In genomic region chr6:54594469-54595329, GRCm38 (mm10) we compare ENCODE assay signal across 8 mouse cellular contexts. TPM values are rescaled to one million over a fixed set of nuclear protein-coding genes. Genes with fewer than 3 reads are reported as not detected.
A peak's percentile ranks its signal among the peaks of the same experiment; 100 is the strongest.
DNase-seq lines count a peak whose midpoint lies in the region; ATAC-seq and TF ChIP-seq lines count a peak whose summit lies in the region.

Gene Plekha8 (plus strand): TSS chr6:54595111.

- no peak for TF ChIP-seq RAD21 in MEL (IDR thresholded peaks at IDR 0.05; ENCODE audit: low read depth, low read length)

- H3K27ac ChIP-seq in MEL (ENCODE audit: control insufficient read depth, low read depth, low read length), result no peak within 1 kb of the TSS
- H3K27ac ChIP-seq in forebrain, embryonic 16.5 days (ENCODE audit: low read length), result peak within 1 kb of the TSS; percentile 49; the same call in 1 of the 2 replicates
- peak within 1 kb of the TSS; percentile 75 for H3K27ac ChIP-seq in neural tube, embryonic 14.5 days (ENCODE audit: low read depth, low read length)

- H3K4me1 ChIP-seq in MEL (ENCODE audit: control insufficient read depth in 1 of 2, insufficient read depth in 2 of 2, low read length in 2 of 2), result peaks cover 0 to 8% of the 10 kb centered on the region in 2 experiments; a peak in 2 of 4 replicates
- peaks cover 29% of the 10 kb centered on the region for H3K4me1 ChIP-seq in forebrain, embryonic 16.5 days (replicated peaks; ENCODE audit: control insufficient read depth, insufficient read depth, low read length)
- H3K4me1 ChIP-seq in neural tube, embryonic 14.5 days (ENCODE audit: control insufficient read depth, insufficient read depth, low read length), result peaks cover 17% of the 10 kb centered on the region

- TF ChIP-seq POLR2A in MEL (IDR thresholded peaks at IDR 0.05; ENCODE audit: control insufficient read depth in 1 of 2, insufficient read depth in 1 of 2, low read depth in 1 of 2, low read length in 2 of 2, poor library complexity in 1 of 2), result peak; percentile 65 to 84; a peak in 2 of 4 replicates

- H3K27me3 ChIP-seq in MEL (ENCODE audit: control insufficient read depth in 1 of 2, insufficient read depth in 2 of 2, low read length in 2 of 2), result no peaks in the 10 kb centered on the region
- no peaks in the 10 kb centered on the region for H3K27me3 ChIP-seq in forebrain, embryonic 16.5 days (replicated peaks; ENCODE audit: control insufficient read depth, insufficient read depth, low read length)
- H3K27me3 ChIP-seq in neural tube, embryonic 14.5 days (ENCODE audit: control insufficient read depth, insufficient read depth, low read length), result peaks cover 2% of the 10 kb centered on the region; the same call in 1 of the 2 replicates

- TF ChIP-seq EP300 in MEL (IDR thresholded peaks at IDR 0.05; ENCODE audit: low read depth in 1 of 2, low read length in 2 of 2), result no peak

- H3K79me2 ChIP-seq in MEL (ENCODE audit: control insufficient read depth, insufficient read depth, low read length, poor library complexity), result peaks cover 6% of the 10 kb centered on the region; the same call in 1 of the 2 replicates

- DNase-seq in MEL (ENCODE audit: low read depth, low spot score), result peak; percentile 91
- peak; percentile 91 to 98 for DNase-seq in cerebellum, adult 18-20 months
- peak; percentile 87 for DNase-seq in heart, postnatal 25 days (ENCODE audit: low spot score)
- DNase-seq in layer of hippocampus, adult 18-20 months (ENCODE audit: low spot score in 2 of 2), result peak; percentile 84 to 93
- DNase-seq in lung, adult 18-20 months, result peak; percentile 90 to 93
- DNase-seq in testis, postnatal 10 days (ENCODE audit: low spot score), result peak; percentile 96

- intact Hi-C loops in heart, postnatal 25 days (cut with DNase I), result loop anchor here (5.0 to 10.0 kb wide), 3 partner anchors 88 to 380 kb away; partner anchors contain the start of genes Mturn, Nod1 and Znrf2

- no peaks in the 10 kb centered on the region for H3K9me3 ChIP-seq in MEL (replicated peaks; ENCODE audit: insufficient read depth, low read length)
- no peaks in the 10 kb centered on the region for H3K9me3 ChIP-seq in forebrain, embryonic 16.5 days (ENCODE audit: control insufficient read depth, low read length)
- no peaks in the 10 kb centered on the region for H3K9me3 ChIP-seq in neural tube, embryonic 14.5 days (ENCODE audit: control insufficient read depth, low read length)

- TF ChIP-seq CTCF in MEL (IDR thresholded peaks at IDR 0.05 in 2 of 3, conservative IDR thresholded peaks at IDR 0.05 in 1 of 3; ENCODE audit: control insufficient read depth in 1 of 3, insufficient read depth in 1 of 3, low read depth in 2 of 3, low read length in 3 of 3, poor library complexity in 1 of 3, severe bottlenecking in 1 of 3), result peak in 2 of 3 experiments; percentile 5 to 20; a peak in 2 of 6 replicates

- peak within 1 kb of the TSS; percentile 85 for H3K9ac ChIP-seq in MEL (ENCODE audit: control insufficient read depth, low read depth, low read length, poor library complexity, severe bottlenecking)
- H3K9ac ChIP-seq in forebrain, embryonic 16.5 days (replicated peaks; ENCODE audit: low read depth, low read length), result peak within 1 kb of the TSS; percentile 93
- peak within 1 kb of the TSS; percentile 86 for H3K9ac ChIP-seq in neural tube, embryonic 14.5 days (replicated peaks; ENCODE audit: low read depth, low read length)

- peaks cover 0 to 6% of the 10 kb centered on the region in 2 experiments; a peak in 2 of 4 replicates for H3K36me3 ChIP-seq in MEL (ENCODE audit: control insufficient read depth in 1 of 2, insufficient read depth in 2 of 2, low read length in 2 of 2)
- H3K36me3 ChIP-seq in forebrain, embryonic 16.5 days (ENCODE audit: control insufficient read depth, insufficient read depth), result no peaks in the 10 kb centered on the region
- H3K36me3 ChIP-seq in neural tube, embryonic 14.5 days (ENCODE audit: control insufficient read depth, insufficient read depth, low read length), result no peaks in the 10 kb centered on the region

- peak within 1 kb of the TSS; percentile 70 to 87 for H3K4me3 ChIP-seq in MEL (ENCODE audit: control insufficient read depth in 1 of 2, insufficient read depth in 1 of 2, low read depth in 2 of 2, low read length in 2 of 2)
- peak within 1 kb of the TSS; percentile 88 for H3K4me3 ChIP-seq in forebrain, embryonic 16.5 days (replicated peaks; ENCODE audit: low read length)
- H3K4me3 ChIP-seq in neural tube, embryonic 14.5 days (ENCODE audit: low read depth, low read length), result peak within 1 kb of the TSS; percentile 98

- under 1% methylated on average over 41 of the region's 49 CpGs for WGBS in forebrain, embryonic 16.5 days
- WGBS in neural tube, embryonic 14.5 days, result under 1% methylated on average over 37 of the region's 49 CpGs

- peak; percentile 90 for ATAC-seq in forebrain, embryonic 16.5 days
- ATAC-seq in neural tube, embryonic 14.5 days (ENCODE audit: low read depth), result peak; percentile 93

- peak within 1 kb of the TSS; percentile 71 for H3K4me2 ChIP-seq in forebrain, embryonic 16.5 days (ENCODE audit: low read length)
- peak within 1 kb of the TSS; percentile 62 for H3K4me2 ChIP-seq in neural tube, embryonic 14.5 days (ENCODE audit: low read depth, low read length)

TF ChIP-seq in MEL, 35 proteins besides CTCF, POLR2A, EP300 and RAD21:
- TF ChIP-seq MYB (IDR thresholded peaks at IDR 0.05; ENCODE audit: low read depth, low read length), result no peak
- peak; percentile 47; the same call in 1 of the 2 replicates for TF ChIP-seq TCF12 (IDR thresholded peaks at IDR 0.05; ENCODE audit: low read depth, low read length)
- no peak for TF ChIP-seq TAL1 (IDR thresholded peaks at IDR 0.05; ENCODE audit: low read length)
- TF ChIP-seq E2F4 (IDR thresholded peaks at IDR 0.05; ENCODE audit: borderline replicate concordance, low read depth, low read length), result no peak
- peak; percentile 91 for TF ChIP-seq MXI1 (IDR thresholded peaks at IDR 0.05; ENCODE audit: low read depth, low read length)
- TF ChIP-seq USF1 (IDR thresholded peaks at IDR 0.05; ENCODE audit: low read depth, low read length), result peak; percentile 44; the same call in 1 of the 2 replicates
- peak; percentile 62 for TF ChIP-seq NELFE (IDR thresholded peaks at IDR 0.05; ENCODE audit: low read depth, low read length)
- peak; percentile 90 for TF ChIP-seq NRF1 (IDR thresholded peaks at IDR 0.05; ENCODE audit: insufficient read depth, low read depth, low read length, poor library complexity, severe bottlenecking)
- peak; percentile 76 for TF ChIP-seq ZNF384 (IDR thresholded peaks at IDR 0.05; ENCODE audit: low read depth, low read length)
- peak; percentile 19; the same call in 1 of the 2 replicates for TF ChIP-seq MYC (IDR thresholded peaks at IDR 0.05; ENCODE audit: low read depth, low read length)
- TF ChIP-seq MAX (IDR thresholded peaks at IDR 0.05; ENCODE audit: low read length), result peak; percentile 59; the same call in 1 of the 2 replicates
- TF ChIP-seq SIN3A (IDR thresholded peaks at IDR 0.05; ENCODE audit: low read length), result peak; percentile 87
- no peak for TF ChIP-seq SMC3 (IDR thresholded peaks at IDR 0.05; ENCODE audit: low read depth, low read length)
- 0 out of 2 replicates have a peak, but pooled peaks have one; percentile 43 for TF ChIP-seq MAZ (IDR thresholded peaks at IDR 0.05; ENCODE audit: low read depth, low read length)
- TF ChIP-seq RCOR1 (IDR thresholded peaks at IDR 0.05; ENCODE audit: low read depth, low read length), result no peak
- TF ChIP-seq TBP (IDR thresholded peaks at IDR 0.05; ENCODE audit: low read depth, low read length), result 0 out of 2 replicates have a peak, but pooled peaks have one; percentile 26
- TF ChIP-seq UBTF (IDR thresholded peaks at IDR 0.05; ENCODE audit: borderline replicate concordance, insufficient read depth, low read depth, low read length), result 0 out of 2 replicates have a peak, but pooled peaks have one; percentile 52
- peak; percentile 79 for TF ChIP-seq HCFC1 (IDR thresholded peaks at IDR 0.05; ENCODE audit: low read depth, low read length)
- TF ChIP-seq POLR2AphosphoS5 (IDR thresholded peaks at IDR 0.05; ENCODE audit: borderline replicate concordance, low read depth, low read length), result no peak
- TF ChIP-seq JUND (IDR thresholded peaks at IDR 0.05; ENCODE audit: low read depth, low read length), result no peak
TF ChIP-seq in MEL: peak in this region for 13.

RNA-seq across cellular contexts. Expression of gene Plekha8, which starts in this region (rescaled TPM):
- total RNA-seq in MEL (2012; rRNA removed), result 16.6 and 16.8 TPM in 2 replicates
- polyA plus RNA-seq in MEL (2012; ENCODE audit: insufficient read depth in 1 of 2, insufficient read length in 2 of 2, low read depth in 1 of 2, low replicate concordance in 2 of 2, missing spikeins in 1 of 2), result 10 to 100 TPM in 1 of 2 experiments, not detected in 1; 11.6 TPM
- polyA plus RNA-seq in forebrain, embryonic 16.5 days (2015; fragmentation: Nextera tagmentation; extraction: Ambion mirVana), result 10.5 and 10.7 TPM in 2 replicates
- total RNA-seq in heart, postnatal 25 days (2021), result 10 to 100 TPM; 10.6 TPM
- 10 to 100 TPM; 12.3 to 13.7 TPM for total RNA-seq in layer of hippocampus, adult 18-20 months (2021)
- 12.2 and 13.3 TPM in 2 replicates for polyA plus RNA-seq in neural tube, embryonic 14.5 days (2014; fragmentation: Nextera tagmentation; extraction: Ambion mirVana)
